Mouse (Mus musculus) testis, adult 2 months (tissue): ENCODE measurements around the gene Gnat1. TPM values are rescaled to one million over a fixed set of nuclear protein-coding genes. Genes with fewer than 3 reads are reported as not detected.

Source experiments
- H3K27ac ChIP-seq: fragments of 200-500 bp; 2 replicates; pipeline ENCODE4 v1.5.1; 2012; ENCODE audit warnings: low read depth, low read length; ENCODE audit not compliant: control insufficient read depth, insufficient read depth
- H3K27me3 ChIP-seq: fragments of 200-500 bp; 2 replicates; pipeline ENCODE4 v1.6.1; 2012; ENCODE audit warnings: mild to moderate bottlenecking, low read length, moderate library complexity; ENCODE audit not compliant: control insufficient read depth, insufficient read depth
- H3K36me3 ChIP-seq: fragments of 200-500 bp; 2 replicates; pipeline ENCODE4 v1.6.1; 2012; ENCODE audit warnings: mild to moderate bottlenecking, low read length; ENCODE audit not compliant: control insufficient read depth, insufficient read depth
- H3K4me1 ChIP-seq: fragments of 200-500 bp; 2 replicates; pipeline ENCODE4 v1.6.1; 2012; ENCODE audit warnings: low read length; ENCODE audit not compliant: control insufficient read depth, insufficient read depth
- H3K4me3 ChIP-seq: fragments of 200-500 bp; 2 replicates; pipeline ENCODE4 v1.5.1; 2012; ENCODE audit warnings: low read depth, mild to moderate bottlenecking, low read length, moderate library complexity, mixed read lengths; ENCODE audit not compliant: control insufficient read depth
- CTCF ChIP-seq: fragments of 200-500 bp; IDR thresholded peaks from 2 replicates; pipeline ENCODE4 v1.5.1; 2012; ENCODE audit warnings: low read depth, mild to moderate bottlenecking, inconsistent platforms, low read length, moderate library complexity; ENCODE audit not compliant: control insufficient read depth, insufficient read depth, insufficient replicate concordance
- POLR2A ChIP-seq: fragments of 200-500 bp; IDR thresholded peaks from 2 replicates; pipeline ENCODE4 v1.6.1; 2012; ENCODE audit warnings: low read depth, mild to moderate bottlenecking, inconsistent platforms, low read length, moderate library complexity; ENCODE audit not compliant: control insufficient read depth
- polyA plus RNA-seq: library from polyadenylated mRNA; depleted of rRNA; stranded (reverse); fragments of >200 nt; gene quantifications from 2 replicates; pipeline ENCODE4 v1.2.3, GENCODE M21; 2012

Gene Gnat1
- polyA plus RNA-seq, 1 experiment = 0.12 TPM

- no peak for TF ChIP-seq POLR2A
- H3K27ac ChIP-seq = no peak overlapping the region
- H3K4me3 ChIP-seq = no peak overlapping the region
- H3K36me3 ChIP-seq = no peaks in the 10 kb centered on the region
- H3K27me3 ChIP-seq = no peaks in the 10 kb centered on the region
- peaks cover 24% of the 10 kb centered on the region for H3K4me1 ChIP-seq
Measured at GRCm38 (mm10) chr9:107707701-107708438, 28.4 kb upstream of the Gnat1 start.

- Histone ChIP-seq H3K27me3 (no peaks in the 10 kb centered on the region), H3K4me1 (peaks cover 24% of the 10 kb centered on the region), H3K27ac (no peak overlapping the region), H3K4me3 (no peak overlapping the region), H3K36me3 (no peaks in the 10 kb centered on the region)
- TF ChIP-seq POLR2A (no peak), CTCF (no peak)
Measured at GRCm38 (mm10) chr9:107706781-107707211, 27.3 kb upstream of the Gnat1 start.

DNA sequence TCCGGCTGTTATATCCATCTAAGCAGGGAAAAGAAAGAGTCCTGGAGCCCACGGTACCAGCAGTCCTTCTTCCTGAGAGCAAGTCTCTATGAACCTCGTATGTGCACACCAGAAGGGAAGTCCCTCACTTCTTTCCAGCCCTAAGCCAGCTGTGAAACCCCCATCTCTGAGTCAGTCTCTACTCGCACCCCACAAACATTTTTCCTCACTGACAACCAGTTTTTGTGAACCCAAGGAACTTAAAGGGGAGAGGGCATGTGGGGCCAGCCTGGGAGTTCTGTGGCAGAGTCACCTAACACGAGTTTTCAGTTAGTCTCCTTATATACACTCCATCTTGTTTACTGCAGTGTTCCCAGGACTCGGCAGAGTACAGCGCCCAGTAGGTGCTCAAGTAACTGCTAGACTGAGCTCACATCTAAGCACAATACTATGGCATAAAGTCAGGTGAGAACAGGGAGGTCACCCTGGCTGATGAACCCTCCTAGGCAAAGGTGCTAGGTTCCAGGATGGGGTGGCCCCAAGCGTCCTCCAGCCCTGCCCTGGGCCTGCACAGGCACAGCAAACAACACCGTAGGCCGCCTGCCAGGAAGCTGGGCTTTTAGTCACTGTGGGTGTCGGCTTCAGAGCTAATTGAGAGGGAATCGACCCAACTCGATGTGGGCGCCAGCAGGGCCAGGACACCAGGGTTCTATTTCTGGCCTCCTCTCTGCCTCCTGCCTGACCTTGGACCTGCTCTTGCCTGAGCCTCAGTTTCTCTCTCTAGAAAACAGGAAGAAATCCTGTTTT lies 24.0 kb upstream of the Gnat1 start:
- no peak for TF ChIP-seq POLR2A
- no peak for TF ChIP-seq CTCF
- Histone ChIP-seq H3K27me3 (no peaks in the 10 kb centered on the region), H3K4me3 (no peak overlapping the region), H3K36me3 (no peaks in the 10 kb centered on the region), H3K4me1 (peaks cover 8% of the 10 kb centered on the region), H3K27ac (no peak overlapping the region)

- H3K4me1 ChIP-seq = no peaks in the 10 kb centered on the region; the same call in 1 of the 2 replicates
- H3K27me3 ChIP-seq = no peaks in the 10 kb centered on the region
- TF ChIP-seq POLR2A (no peak), CTCF (no peak)
- 0 out of 2 replicates have a peak overlapping the region, but pooled peaks have one; percentile 5 for H3K27ac ChIP-seq
- H3K4me3 ChIP-seq = no peak overlapping the region
- H3K36me3 ChIP-seq = no peaks in the 10 kb centered on the region
Measured at GRCm38 (mm10) chr9:107702606-107703185, 23.2 kb upstream of the Gnat1 start.

DNA sequence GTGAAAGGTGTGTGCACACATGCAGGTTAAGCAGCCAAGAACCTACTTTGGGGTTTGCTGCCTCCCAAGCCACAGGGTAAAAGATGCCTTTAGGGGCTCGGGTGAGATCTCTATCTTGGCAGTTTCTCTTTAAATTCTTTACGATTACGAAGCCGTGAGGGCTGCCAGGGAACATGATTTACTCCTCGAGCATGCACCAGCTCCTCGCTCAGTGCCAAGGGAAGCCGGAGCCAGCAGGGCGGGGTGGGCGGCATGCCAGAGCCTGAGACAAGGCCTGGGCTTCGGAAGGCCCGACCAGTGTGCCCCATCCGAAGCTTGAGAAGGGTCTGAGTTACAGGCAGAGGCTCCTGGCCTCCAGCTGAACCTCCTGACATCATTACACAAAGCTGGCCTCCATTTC lies 22.1 kb upstream of the Gnat1 start:
- TF ChIP-seq CTCF (no peak), POLR2A (no peak)
- Histone ChIP-seq H3K27ac (no peak overlapping the region), H3K36me3 (no peaks in the 10 kb centered on the region), H3K27me3 (no peaks in the 10 kb centered on the region), H3K4me3 (no peak overlapping the region), H3K4me1 (no peaks in the 10 kb centered on the region; the same call in 1 of the 2 replicates)

- no peak overlapping the region for H3K4me3 ChIP-seq
- no peaks in the 10 kb centered on the region; the same call in 1 of the 2 replicates for H3K4me1 ChIP-seq
- TF ChIP-seq POLR2A (no peak), CTCF (no peak)
- no peak overlapping the region for H3K27ac ChIP-seq
- no peaks in the 10 kb centered on the region for H3K27me3 ChIP-seq
- no peaks in the 10 kb centered on the region for H3K36me3 ChIP-seq
Measured at GRCm38 (mm10) chr9:107700114-107700571, 20.6 kb upstream of the Gnat1 start.

GRCm38 (mm10) chr9:107699376-107699980 lies 20.0 kb upstream of the Gnat1 start:
- Histone ChIP-seq H3K36me3 (no peaks in the 10 kb centered on the region), H3K27me3 (no peaks in the 10 kb centered on the region), H3K27ac (no peak overlapping the region), H3K4me3 (no peak overlapping the region), H3K4me1 (no peaks in the 10 kb centered on the region; the same call in 1 of the 2 replicates)
- no peak for TF ChIP-seq CTCF
- no peak for TF ChIP-seq POLR2A
